Mouse (Mus musculus) midbrain, embryonic 11.5 days (tissue): ENCODE measurements around the gene Ttll1. TPM values are rescaled to one million over a fixed set of nuclear protein-coding genes. Genes with fewer than 3 reads are reported as not detected.
A peak's percentile ranks its signal among the peaks of the same experiment; 100 is the strongest.

Experiments
- ATAC-seq: fragments of 200-750 bp; cut with Nextera tagmentation; 2 replicates; pipeline ENCODE4 v1.8.0; 2017; ENCODE audit warnings: moderate TSS enrichment, moderate library complexity; ENCODE audit not compliant: low FRiP score
- DNase-seq: peaks from one replicate; pipeline ENCODE4 v3.0.0; 2015; ENCODE audit warnings: low spot score; ENCODE audit errors: missing footprints
- H3K27ac ChIP-seq: fragments of 300-500 bp; sonication (generic); 2 replicates; pipeline ENCODE4 v1.5.1; 2014; ENCODE audit warnings: low read depth, low read length
- H3K27me3 ChIP-seq: fragments of 300-500 bp; sonication (generic); 2 replicates; pipeline ENCODE4 v1.6.1; 2014; ENCODE audit warnings: mild to moderate bottlenecking, low read length, moderate library complexity, mixed read lengths; ENCODE audit not compliant: control insufficient read depth, insufficient read depth
- H3K36me3 ChIP-seq: fragments of 300-500 bp; sonication (generic); 2 replicates; pipeline ENCODE4 v1.6.1; 2014; ENCODE audit warnings: mild to moderate bottlenecking, low read length, moderate library complexity, mixed read lengths; ENCODE audit not compliant: control insufficient read depth, insufficient read depth
- H3K4me1 ChIP-seq: fragments of 300-500 bp; sonication (generic); 2 replicates; pipeline ENCODE4 v1.6.1; 2014; ENCODE audit warnings: low read length; ENCODE audit not compliant: control insufficient read depth, insufficient read depth
- H3K4me2 ChIP-seq: fragments of 300-500 bp; sonication (generic); 2 replicates; pipeline ENCODE4 v1.6.1; 2014; ENCODE audit warnings: mild to moderate bottlenecking, moderate library complexity
- H3K4me3 ChIP-seq: fragments of 300-500 bp; sonication (generic); 2 replicates; pipeline ENCODE4 v1.5.1; 2014; ENCODE audit warnings: low read depth, low read length
- H3K9ac ChIP-seq: fragments of 300-500 bp; sonication (generic); 2 replicates; pipeline ENCODE4 v1.6.1; 2014; ENCODE audit warnings: low read length
- H3K9me3 ChIP-seq: fragments of 300-500 bp; sonication (generic); 2 replicates; pipeline ENCODE4 v1.6.1; 2016; ENCODE audit warnings: low read length; ENCODE audit not compliant: control insufficient read depth
- WGBS: fragments of 180-500 bp; shearing (Covaris S2); extraction: QIAGEN DNeasy Blood & Tissue Kit; methylation state at CpG from one replicate; pipeline ENCODE4 v1.1.7; 2014; 5-methylcytosine and 5-hydroxymethylcytosine counted together
- polyA plus RNA-seq: library from polyadenylated mRNA; unstranded; fragments of >200 nt; fragmentation: Nextera tagmentation; extraction: Ambion mirVana; gene quantifications from 2 replicates; pipeline ENCODE4 v1.2.1, GENCODE M21; 2014

The Ttll1 gene
- polyA plus RNA-seq, 1 experiment from 2014 or later = 32.2 TPM

- peak overlapping the region; percentile 96 for H3K4me2 ChIP-seq
- H3K4me1 ChIP-seq = peaks cover 20% of the 10 kb centered on the region
- H3K27ac ChIP-seq = no peak overlapping the region
- peak overlapping the region; percentile 55 for H3K4me3 ChIP-seq
- DNase-seq (no peak), ATAC-seq (no peak)
- H3K9ac ChIP-seq = peak overlapping the region; percentile 62
- WGBS = under 1% methylated on average over 26 of the region's 26 CpGs
- H3K27me3 ChIP-seq = peaks cover 28% of the 10 kb centered on the region
- H3K36me3 ChIP-seq = no peaks in the 10 kb centered on the region
- no peaks in the 10 kb centered on the region for H3K9me3 ChIP-seq
Observed at GRCm38 (mm10) chr15:83527092-83527437, 16.4 kb upstream of the Ttll1 start.

- DNase-seq (peak; percentile 96), ATAC-seq (peak; percentile 81)
- H3K4me3 ChIP-seq = peak within 1 kb of the TSS; percentile 55
- peaks cover 28% of the 10 kb centered on the region for H3K27me3 ChIP-seq
- H3K9me3 ChIP-seq = no peaks in the 10 kb centered on the region
- peaks cover 20% of the 10 kb centered on the region for H3K4me1 ChIP-seq
- WGBS = under 1% methylated on average over 45 of the region's 45 CpGs
- H3K4me2 ChIP-seq = peak within 1 kb of the TSS; percentile 96
- H3K9ac ChIP-seq = peak within 1 kb of the TSS; percentile 62
- no peak within 1 kb of the TSS for H3K27ac ChIP-seq
- H3K36me3 ChIP-seq = no peaks in the 10 kb centered on the region
Observed at GRCm38 (mm10) chr15:83526424-83527091, 15.9 kb upstream of the Ttll1 start, which contains the start of gene Bik. Gene Bik (plus strand): TSS chr15:83526862.

GRCm38 (mm10) chr15:83524333-83524729 lies 13.6 kb upstream of the Ttll1 start:
- Histone ChIP-seq H3K27ac (no peak overlapping the region), H3K4me3 (no peak overlapping the region), H3K36me3 (no peaks in the 10 kb centered on the region), H3K9ac (no peak overlapping the region), H3K4me1 (peaks cover 20% of the 10 kb centered on the region), H3K27me3 (peaks cover 28% of the 10 kb centered on the region), H3K9me3 (no peaks in the 10 kb centered on the region), H3K4me2 (no peak overlapping the region)
- DNase-seq (no peak), ATAC-seq (no peak)
- WGBS = 83% methylated on average over 3 of the region's 3 CpGs

- Histone ChIP-seq H3K27me3 (peaks cover 28% of the 10 kb centered on the region), H3K4me3 (no peak overlapping the region), H3K36me3 (no peaks in the 10 kb centered on the region), H3K9ac (peak overlapping the region; percentile 10; the same call in 1 of the 2 replicates), H3K9me3 (no peaks in the 10 kb centered on the region), H3K4me1 (peaks cover 20% of the 10 kb centered on the region), H3K4me2 (no peak overlapping the region), H3K27ac (peak overlapping the region; percentile 36; the same call in 1 of the 2 replicates)
- ATAC-seq (0 out of 2 replicates have a peak, but pooled peaks have one; percentile 47), DNase-seq (no peak)
- WGBS = 60% methylated on average over 14 of the region's 14 CpGs
Observed at GRCm38 (mm10) chr15:83523638-83524332, 13.1 kb upstream of the Ttll1 start.

GRCm38 (mm10) chr15:83523196-83523595 lies 12.5 kb upstream of the Ttll1 start:
- H3K4me1 ChIP-seq = peaks cover 20% of the 10 kb centered on the region
- peaks cover 25% of the 10 kb centered on the region for H3K27me3 ChIP-seq
- ATAC-seq = no peak
- 25% methylated on average over 7 of the region's 7 CpGs for whole genome bisulfite sequencing
- H3K4me2 ChIP-seq = no peak overlapping the region
- H3K4me3 ChIP-seq = no peak overlapping the region
- no peaks in the 10 kb centered on the region for H3K9me3 ChIP-seq
- DNase-seq = no peak
- H3K36me3 ChIP-seq = no peaks in the 10 kb centered on the region
- peak overlapping the region; percentile 36; the same call in 1 of the 2 replicates for H3K27ac ChIP-seq
- peak overlapping the region; percentile 10; the same call in 1 of the 2 replicates for H3K9ac ChIP-seq

- no peak overlapping the region for H3K4me2 ChIP-seq
- ATAC-seq = no peak
- H3K36me3 ChIP-seq = no peaks in the 10 kb centered on the region
- no peak overlapping the region for H3K27ac ChIP-seq
- H3K9ac ChIP-seq = no peak overlapping the region
- H3K27me3 ChIP-seq = peaks cover 5% of the 10 kb centered on the region
- no peak overlapping the region for H3K4me3 ChIP-seq
- peak; percentile 71 for DNase-seq
- 82% methylated on average over 6 of the region's 6 CpGs for WGBS
- no peaks in the 10 kb centered on the region for H3K9me3 ChIP-seq
- H3K4me1 ChIP-seq = peaks cover 13% of the 10 kb centered on the region
Observed at GRCm38 (mm10) chr15:83520861-83521382, 10.2 kb upstream of the Ttll1 start.

- Histone ChIP-seq H3K9ac (peak overlapping the region; percentile 25; the same call in 1 of the 2 replicates), H3K27me3 (no peaks in the 10 kb centered on the region), H3K27ac (no peak overlapping the region), H3K9me3 (no peaks in the 10 kb centered on the region), H3K4me1 (peaks cover 3% of the 10 kb centered on the region), H3K4me3 (no peak overlapping the region), H3K4me2 (no peak overlapping the region), H3K36me3 (no peaks in the 10 kb centered on the region)
- DNase-seq (peak; percentile 97), ATAC-seq (peak; percentile 48)
- 37% methylated on average over 20 of the region's 20 CpGs for WGBS
Observed at GRCm38 (mm10) chr15:83518215-83519048, 7.7 kb upstream of the Ttll1 start.

GRCm38 (mm10) chr15:83515018-83515417 lies 4.3 kb upstream of the Ttll1 start:
- Histone ChIP-seq H3K27me3 (no peaks in the 10 kb centered on the region), H3K27ac (no peak overlapping the region), H3K36me3 (no peaks in the 10 kb centered on the region), H3K9ac (no peak overlapping the region), H3K4me2 (no peak overlapping the region), H3K9me3 (no peaks in the 10 kb centered on the region), H3K4me3 (no peak overlapping the region), H3K4me1 (no peaks in the 10 kb centered on the region)
- ATAC-seq = no peak
- WGBS = 74% methylated on average over 5 of the region's 5 CpGs
- DNase-seq = no peak
